Mouse (Mus musculus): ENCODE measurements around the gene Pla2g6. TPM values are rescaled to one million over a fixed set of nuclear protein-coding genes. Genes with fewer than 3 reads are reported as not detected.

Gene Pla2g6
- total RNA-seq (2012; rRNA removed) (18.7 and 20.9 TPM in 2 replicates), total RNA-seq (2014; rRNA removed) (9.1 and 9.3 TPM in 2 replicates), polyA plus RNA-seq (2012; ENCODE audit: insufficient read length, low read depth) (12.7 and 14.8 TPM in 2 replicates)

- Histone ChIP-seq H3K4me1 (ENCODE audit: control insufficient read depth in 1 of 2, insufficient read depth in 2 of 2) (peaks cover 20 to 59% of the 10 kb centered on the region in 2 experiments), H3K27ac (ENCODE audit: insufficient read depth, low read depth) (peak within 1 kb of the TSS; percentile 91), H3K79me2 (replicated peaks; ENCODE audit: control insufficient read depth, extremely low read depth, insufficient read depth, poor library complexity, severe bottlenecking) (peaks cover 20% of the 10 kb centered on the region), H3K9me3 (replicated peaks; ENCODE audit: low read length) (no peaks in the 10 kb centered on the region), H3K4me3 (replicated peaks in 1 of 3; ENCODE audit: low read depth in 2 of 3, low read length in 2 of 3, poor library complexity in 1 of 3) (peak within 1 kb of the TSS; percentile 76 to 91 (median 79)), H3K36me3 (replicated peaks in 1 of 2; ENCODE audit: control insufficient read depth in 1 of 2, insufficient read depth in 1 of 2, low read length in 1 of 2) (peaks cover 0 to 3% of the 10 kb centered on the region in 2 experiments), H3K27me3 (replicated peaks) (no peaks in the 10 kb centered on the region), H3K9ac (ENCODE audit: insufficient read depth, low read depth) (peak within 1 kb of the TSS; percentile 91), H3K4me2 (ENCODE audit: insufficient read depth, low read depth, poor library complexity, severe bottlenecking) (peak within 1 kb of the TSS; percentile 95)
- in situ Hi-C loops (cut with MboI; ENCODE audit: low pct_ligation_motif_present, low pct_unique_long_range_greater_than_20kb, low sequenced_read_pairs), result loop anchor here (25.0 kb wide), 1 partner anchor 416 kb away; the partner anchor contains the start of gene Pdxp
- TF ChIP-seq NELFE (IDR thresholded peaks at IDR 0.05; ENCODE audit: low read depth, low read length) (no peak; the same call in none of the 2 replicates), SIN3A (IDR thresholded peaks at IDR 0.05; ENCODE audit: low read length) (peak; percentile 9; the same call in 1 of the 2 replicates), MYC (IDR thresholded peaks at IDR 0.05; ENCODE audit: low read depth, low read length) (peak; percentile 99), MEF2A (IDR thresholded peaks at IDR 0.05; ENCODE audit: borderline replicate concordance, low read depth, low read length) (peak; percentile 38; the same call in 1 of the 2 replicates), IRF4 (IDR thresholded peaks at IDR 0.05; ENCODE audit: low read depth, low read length) (peak; percentile 54; the same call in 1 of the 2 replicates), HCFC1 (IDR thresholded peaks at IDR 0.05; ENCODE audit: low read depth, low read length) (peak; percentile 84), MAZ (IDR thresholded peaks at IDR 0.05; ENCODE audit: low read depth, low read length) (peak; percentile 52; the same call in 1 of the 2 replicates), KAT2A (IDR thresholded peaks at IDR 0.05; ENCODE audit: insufficient replicate concordance, low read length) (peak; percentile 46; the same call in 1 of the 2 replicates), CTCF (conservative IDR thresholded peaks at IDR 0.05 in 1 of 2, IDR thresholded peaks at IDR 0.05 in 1 of 2; ENCODE audit: low read depth in 2 of 2, low read length in 2 of 2) (no peak), ELF1 (IDR thresholded peaks at IDR 0.05; ENCODE audit: low read depth, low read length) (peak; percentile 99), GABPA (IDR thresholded peaks at IDR 0.05; ENCODE audit: insufficient replicate concordance, low read depth, low read length) (no peak), E2F4 (IDR thresholded peaks at IDR 0.05; ENCODE audit: insufficient replicate concordance, low read depth, low read length) (no peak), MXI1 (IDR thresholded peaks at IDR 0.05; ENCODE audit: low read depth, low read length) (no peak), JUN (IDR thresholded peaks at IDR 0.05; ENCODE audit: insufficient read depth, low read depth, low read length) (no peak), ZC3H11A (IDR thresholded peaks at IDR 0.05; ENCODE audit: low read depth, low read length) (no peak), TCF12 (IDR thresholded peaks at IDR 0.05; ENCODE audit: low read depth, low read length) (peak; percentile 32; the same call in 1 of the 2 replicates), USF2 (conservative IDR thresholded peaks at IDR 0.05; ENCODE audit: low read depth, low read length) (peak; percentile 73), MAX (IDR thresholded peaks at IDR 0.05; ENCODE audit: low read length) (peak; percentile 99), POLR2A (IDR thresholded peaks at IDR 0.05; ENCODE audit: low read depth, low read length) (peak; percentile 65), PAX5 (IDR thresholded peaks at IDR 0.05; ENCODE audit: low read length) (no peak), MAFK (IDR thresholded peaks at IDR 0.05; ENCODE audit: insufficient replicate concordance, low read length) (peak; percentile 98), ZNF384 (IDR thresholded peaks at IDR 0.05; ENCODE audit: low read depth, low read length) (peak; percentile 93), JUND (conservative IDR thresholded peaks at IDR 0.05; ENCODE audit: low read depth, low read length) (no peak; the same call in 1 of the 2 replicates), RAD21 (IDR thresholded peaks at IDR 0.05; ENCODE audit: low read depth, low read length) (no peak), BHLHE40 (IDR thresholded peaks at IDR 0.05; ENCODE audit: low read depth, low read length) (peak; percentile 69; the same call in 1 of the 2 replicates), USF1 (IDR thresholded peaks at IDR 0.05; ENCODE audit: low read depth, low read length) (peak; percentile 89), RCOR1 (conservative IDR thresholded peaks at IDR 0.05; ENCODE audit: low read depth, low read length) (no peak), ETS1 (conservative IDR thresholded peaks at IDR 0.05; ENCODE audit: low read depth, low read length) (peak; percentile 76), NRF1 (IDR thresholded peaks at IDR 0.05; ENCODE audit: low read depth, low read length) (peak; percentile 64)
- DNase-seq (ENCODE audit: extremely low read depth), result peak; percentile 99
- dilution Hi-C loops (cut with MboI; ENCODE audit: extremely low pct_ligation_motif_present, extremely low pct_unique_long_range_greater_than_20kb, low sequenced_read_pairs), result no loop called here
These were observed at the start of gene Pla2g6 for GRCm38 (mm10) chr15:79328058-79328938. Gene Pla2g6, minus strand, starts transcription at chr15:79328390.
